Mouse (Mus musculus): Measurements from ENCODE around the gene Pipox. TPM values are rescaled to one million over a fixed set of nuclear protein-coding genes. Genes with fewer than 3 reads are reported as not detected.

The Pipox gene
- total RNA-seq (2021), result 1 to 10 TPM; 1.5 to 3.7 TPM

- intact Hi-C loops (cut with DNase I), result no loop called here
These were observed at the start of gene Pipox for GRCm38 (mm10) chr11:77893787-77894718. Gene Pipox, minus strand, starts transcription at chr11:77894096.

GRCm38 (mm10) chr11:77942230-77942629 is 48.3 kb upstream of the Pipox start:
- no peak for DNase-seq
- intact Hi-C loops (cut with DNase I), result no loop called here

More at GRCm38 (mm10) chr11:77893787-77894718, at the start of gene Pipox:
- DNase-seq, result peak; percentile 90

- peak; percentile 47 for DNase-seq
- intact Hi-C loops (cut with DNase I), result no loop called here
These were observed 43.9 kb upstream of the Pipox start for GRCm38 (mm10) chr11:77937649-77938410.

- peak; percentile 65 for DNase-seq
- intact Hi-C loops (cut with DNase I), result no loop called here
These were observed 43.0 kb upstream of the Pipox start for GRCm38 (mm10) chr11:77936846-77937245.

GRCm38 (mm10) chr11:77934568-77935311 is 40.8 kb upstream of the Pipox start:
- no peak for DNase-seq
- intact Hi-C loops (cut with DNase I), result no loop called here

GRCm38 (mm10) chr11:77934111-77934521 is 40.2 kb upstream of the Pipox start:
- intact Hi-C loops (cut with DNase I), result no loop called here
- peak; percentile 79 for DNase-seq

GRCm38 (mm10) chr11:77932576-77932975 is 38.7 kb upstream of the Pipox start:
- intact Hi-C loops (cut with DNase I), result no loop called here
- no peak for DNase-seq

GRCm38 (mm10) chr11:77931541-77932433 is 37.9 kb upstream of the Pipox start:
- no peak for DNase-seq
- intact Hi-C loops (cut with DNase I), result no loop called here

- DNase-seq, result peak; percentile 86
- intact Hi-C loops (cut with DNase I), result no loop called here
These were observed 37.0 kb upstream of the Pipox start, which contains the start of gene Sez6 for GRCm38 (mm10) chr11:77930751-77931540. Gene Sez6, plus strand, starts transcription at chr11:77930800.

GRCm38 (mm10) chr11:77927837-77928236 is 33.9 kb upstream of the Pipox start:
- DNase-seq, result no peak
- intact Hi-C loops (cut with DNase I), result no loop called here

- DNase-seq, result no peak
- intact Hi-C loops (cut with DNase I), result no loop called here
These were observed 32.8 kb upstream of the Pipox start for GRCm38 (mm10) chr11:77926666-77927065.

GRCm38 (mm10) chr11:77925836-77926657 is 32.2 kb upstream of the Pipox start:
- intact Hi-C loops (cut with DNase I), result no loop called here
- DNase-seq, result peak; percentile 43

GRCm38 (mm10) chr11:77923285-77923684 is 29.4 kb upstream of the Pipox start:
- no peak for DNase-seq
- intact Hi-C loops (cut with DNase I), result no loop called here

GRCm38 (mm10) chr11:77917166-77917565 is 23.3 kb upstream of the Pipox start:
- intact Hi-C loops (cut with DNase I), result no loop called here
- DNase-seq, result no peak

GRCm38 (mm10) chr11:77916741-77917140 is 22.8 kb upstream of the Pipox start:
- DNase-seq, result no peak
- intact Hi-C loops (cut with DNase I), result no loop called here

GRCm38 (mm10) chr11:77914598-77915260 is 20.8 kb upstream of the Pipox start:
- intact Hi-C loops (cut with DNase I), result no loop called here
- DNase-seq, result no peak

- no peak for DNase-seq
- intact Hi-C loops (cut with DNase I), result no loop called here
These were observed 19.6 kb upstream of the Pipox start for GRCm38 (mm10) chr11:77913505-77913904.

- DNase-seq, result no peak
- intact Hi-C loops (cut with DNase I), result no loop called here
These were observed 15.9 kb upstream of the Pipox start for GRCm38 (mm10) chr11:77909776-77910175.

Data from left cerebral cortex, postnatal 4 days (tissue).